Mouse (Mus musculus): Measurements from ENCODE around the gene Ano6.
A peak's percentile ranks its signal among the peaks of the same experiment; 100 is the strongest.

Gene Ano6

DNA sequence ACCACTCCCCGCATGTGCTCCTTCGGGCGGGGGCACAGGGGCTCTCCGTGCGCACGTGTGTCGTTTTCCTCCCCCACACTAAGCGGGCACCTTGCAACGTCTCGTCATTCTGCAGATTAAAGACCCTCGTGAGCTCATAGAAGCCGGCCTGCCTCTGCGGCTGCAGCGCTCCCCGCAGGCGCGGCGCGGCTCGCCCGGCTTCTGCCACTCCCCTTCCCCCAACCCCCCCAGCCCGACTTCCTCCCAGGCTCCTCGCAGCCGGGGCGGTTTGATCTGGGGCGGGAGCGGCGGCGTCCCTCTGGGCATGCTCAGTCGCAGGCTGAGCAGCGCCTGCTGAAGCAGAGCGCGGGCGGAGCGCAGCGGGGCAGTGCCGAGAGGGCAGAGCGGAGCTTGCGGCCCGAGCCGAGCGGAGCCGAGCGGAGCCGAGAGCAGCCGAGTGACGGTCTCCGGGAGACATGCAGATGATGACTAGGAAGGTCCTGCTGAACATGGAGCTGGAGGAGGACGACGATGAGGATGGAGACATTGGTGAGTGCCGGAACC lies at the start of gene Ano6:
Gene Ano6 (plus strand): TSS at position 315 of the 543 bp plus-strand sequence.
- DNase-seq: peak; percentile 100

DNA sequence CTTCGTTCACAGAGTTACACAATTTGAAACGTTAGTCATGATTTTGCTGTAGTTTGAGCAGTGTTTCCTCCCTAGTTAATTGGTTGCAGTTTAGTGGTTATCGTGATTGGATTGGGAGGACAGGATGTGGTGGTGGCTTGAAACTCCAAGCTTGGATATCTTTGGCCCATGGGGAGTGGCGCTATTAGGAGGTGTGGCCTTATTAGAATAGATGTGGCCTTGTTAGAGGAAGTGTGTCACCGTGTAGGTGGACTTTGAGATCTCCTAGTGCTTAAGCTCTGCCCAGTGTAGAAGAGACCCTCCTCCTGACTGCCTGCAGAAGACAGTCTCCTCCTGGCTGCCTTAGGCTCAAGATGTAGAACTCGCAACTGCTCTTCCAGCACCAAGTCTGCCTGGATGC lies 47.7 kb upstream of the Ano6 start:
- DNase-seq: peak; percentile 89

DNA sequence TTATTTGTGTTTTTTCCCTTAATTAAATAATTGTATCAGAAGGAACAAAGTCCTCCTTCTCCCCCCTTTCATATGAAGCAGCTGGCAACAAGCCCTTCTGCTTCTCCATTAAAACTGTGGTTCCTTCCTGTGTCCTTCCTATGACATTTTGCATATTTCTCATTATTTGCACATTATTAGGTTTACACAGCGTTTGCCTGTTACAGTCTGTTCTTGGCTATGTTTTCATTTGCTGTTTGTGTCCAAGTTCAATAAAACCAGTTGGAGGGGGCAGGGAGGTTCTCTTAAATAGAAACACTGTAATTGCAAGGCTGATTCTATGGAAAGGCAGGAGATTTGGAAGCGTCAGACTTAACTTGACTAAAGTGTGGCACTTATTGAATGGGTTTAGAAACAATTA lies 46.8 kb upstream of the Ano6 start:
- no peak for DNase-seq

DNA sequence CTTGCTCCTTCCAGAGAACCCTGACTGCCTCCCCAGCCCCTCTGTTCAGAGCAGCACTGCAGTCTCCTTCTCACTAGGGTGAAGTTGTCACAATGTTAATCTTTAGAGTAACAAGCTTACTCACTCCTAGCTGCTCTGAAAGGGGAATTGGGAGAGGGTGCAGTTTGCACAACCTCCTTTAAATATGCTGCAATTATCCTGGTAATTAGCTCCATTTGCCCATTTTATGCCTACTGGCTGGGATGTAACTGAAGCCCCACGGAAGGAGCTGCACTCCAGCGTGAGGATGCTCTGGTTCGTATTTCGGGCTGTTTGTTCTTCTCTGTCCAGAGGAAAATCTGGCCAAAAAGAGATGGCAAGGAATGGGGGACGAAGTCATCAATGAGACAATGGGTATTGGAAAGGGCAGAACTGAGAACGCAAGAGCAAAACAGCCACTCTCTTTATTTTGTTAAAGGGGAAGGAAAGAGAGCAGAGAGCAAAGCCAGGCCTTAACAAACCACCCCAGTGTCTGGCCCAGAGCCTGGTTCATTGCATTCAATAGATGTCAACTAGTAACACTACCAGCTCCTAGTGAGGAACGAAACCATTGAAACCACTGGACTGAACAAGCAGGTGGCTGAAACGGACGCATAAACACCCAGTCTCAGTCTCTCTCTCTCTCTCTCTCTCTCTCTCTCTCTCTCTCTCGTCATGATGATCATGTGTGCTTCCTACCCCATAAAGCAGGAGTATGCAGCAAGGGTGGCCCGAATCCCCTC lies 45.1 kb upstream of the Ano6 start:
- DNase-seq: no peak

DNA sequence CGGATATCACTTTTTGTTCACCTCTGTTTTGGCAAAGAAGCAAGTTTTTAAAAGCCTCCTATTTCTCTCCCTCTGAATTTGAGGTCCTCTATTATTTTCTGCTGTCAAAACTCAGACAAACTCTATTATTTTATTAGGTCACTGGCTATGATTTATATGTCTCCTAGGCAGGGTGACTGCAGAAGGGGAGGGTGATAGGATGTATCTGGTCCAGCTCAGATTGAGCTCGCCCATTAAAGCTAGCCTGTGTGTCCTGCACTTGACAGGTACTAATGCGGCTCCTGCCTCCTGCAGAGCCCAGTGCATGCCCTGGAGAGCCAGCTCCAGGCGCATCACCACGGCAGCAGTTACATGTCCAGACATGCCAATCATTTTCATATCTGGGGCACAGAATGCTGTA lies 44.1 kb upstream of the Ano6 start:
- no peak for DNase-seq

DNA sequence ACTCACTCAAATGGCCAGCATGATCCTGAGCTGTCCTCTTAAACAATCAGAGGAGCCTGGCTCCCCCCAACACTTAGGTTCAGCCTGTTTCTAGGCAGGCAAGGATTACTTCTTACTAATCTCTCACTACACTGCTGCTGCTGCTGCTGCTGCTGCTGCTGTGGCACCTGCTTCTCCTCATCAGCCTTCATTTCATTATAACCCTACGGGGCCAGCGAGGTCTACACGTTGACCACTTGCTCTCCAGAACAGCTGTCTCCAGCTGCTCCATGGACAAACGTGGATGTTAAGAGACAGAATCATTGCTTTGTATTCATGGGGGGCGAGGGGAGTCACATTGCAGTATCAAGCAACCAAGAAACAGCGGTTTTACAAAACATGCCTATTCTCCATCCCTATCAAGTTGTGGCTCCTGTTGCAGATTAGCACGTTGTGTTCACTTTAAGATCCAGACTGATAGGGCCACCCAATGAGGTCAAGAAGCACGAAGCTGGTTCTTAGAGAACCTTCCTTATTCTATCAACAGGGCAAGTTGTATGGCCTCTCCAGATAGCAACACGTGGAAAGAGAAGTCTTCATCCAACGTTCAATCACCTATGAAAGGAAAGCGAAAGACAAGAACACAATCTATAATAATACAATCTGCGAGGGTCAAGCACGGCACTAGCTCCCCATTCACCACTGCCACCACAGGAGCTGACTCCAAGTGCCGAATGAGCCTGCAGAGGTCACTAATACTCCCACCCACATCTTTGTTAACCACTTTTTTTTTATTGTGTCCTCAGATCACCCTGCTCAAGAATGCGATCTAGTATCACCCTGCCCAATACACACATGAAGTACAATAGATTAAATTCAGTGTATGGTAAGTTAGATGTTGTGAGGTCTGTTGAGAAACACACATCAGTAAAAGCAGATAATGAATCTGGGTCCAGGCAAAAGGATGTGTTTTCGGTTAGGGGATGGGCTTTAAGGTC lies 43.4 kb upstream of the Ano6 start:
- DNase-seq: no peak

DNA sequence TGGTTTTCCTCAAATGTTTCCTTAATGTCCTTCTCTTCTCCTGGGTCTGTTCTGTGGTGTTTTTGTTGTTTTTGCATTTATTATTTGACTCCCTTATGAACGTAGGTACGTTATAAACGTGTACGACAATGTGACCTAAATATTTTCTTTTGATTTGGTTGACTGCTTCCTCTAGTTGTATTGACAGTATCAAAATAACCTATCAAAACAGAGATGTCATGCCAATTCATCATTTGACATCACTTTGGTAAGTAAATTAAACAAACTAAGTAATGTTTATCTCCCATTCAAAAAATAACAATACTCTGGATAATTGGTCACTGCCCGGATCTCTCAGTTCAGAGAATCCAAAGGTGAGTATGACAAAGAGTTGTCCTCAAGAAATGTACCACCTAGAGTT lies 41.4 kb upstream of the Ano6 start:
- DNase-seq: no peak

DNA sequence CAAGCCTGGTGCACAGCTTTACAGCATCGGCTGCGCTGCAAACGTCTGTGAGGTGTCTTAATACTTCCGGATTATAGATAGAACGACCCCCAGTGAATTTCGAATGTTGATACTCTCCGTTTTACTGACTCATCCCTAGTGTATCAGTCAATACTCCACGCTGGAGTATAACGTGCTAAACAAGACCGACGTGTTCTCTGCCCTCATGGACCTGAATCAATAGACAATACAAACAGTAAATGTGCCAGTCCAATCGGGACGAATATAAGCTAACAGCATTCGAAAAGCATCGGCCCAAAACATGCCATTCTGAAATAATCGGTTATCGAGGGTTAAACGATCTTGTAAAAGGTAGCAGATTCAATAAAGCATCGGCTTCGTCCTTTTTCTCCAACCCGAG lies 40.6 kb upstream of the Ano6 start:
- DNase-seq: no peak

DNA sequence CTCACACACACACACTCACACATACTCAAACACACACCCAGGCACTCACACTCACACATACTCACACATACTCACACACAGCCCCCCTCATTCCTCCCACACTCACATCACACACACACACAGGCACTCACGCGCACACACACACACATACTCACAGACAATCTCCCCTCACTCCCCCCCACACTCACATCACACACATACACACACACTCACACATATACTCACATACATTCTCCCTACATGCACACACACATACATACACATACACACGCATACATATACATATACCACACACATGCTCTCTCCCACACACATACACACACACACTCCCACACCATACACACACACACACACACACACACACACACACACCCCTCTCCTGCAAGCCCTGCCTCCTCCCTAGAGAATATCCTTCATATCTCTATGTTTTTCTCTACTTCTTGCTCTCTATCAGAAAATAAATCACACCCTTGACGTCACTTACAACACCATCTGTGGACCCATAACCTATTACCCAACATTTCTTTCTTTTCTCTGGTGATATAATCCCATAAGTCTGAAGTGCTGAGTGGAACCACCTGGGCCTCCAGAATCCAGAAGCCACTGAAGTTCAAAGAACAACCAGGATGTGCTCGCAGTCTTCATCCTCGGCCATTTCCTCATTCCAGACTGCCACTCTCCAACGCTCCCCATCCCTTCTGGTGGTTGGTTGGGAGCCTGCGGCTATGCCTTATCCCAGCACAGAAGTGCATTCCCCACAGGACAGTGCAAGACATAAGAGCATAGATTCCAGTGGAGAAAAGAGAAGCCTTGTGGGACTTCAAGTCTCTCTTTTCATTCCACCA lies 38.6 kb upstream of the Ano6 start:
- no peak for DNase-seq

DNA sequence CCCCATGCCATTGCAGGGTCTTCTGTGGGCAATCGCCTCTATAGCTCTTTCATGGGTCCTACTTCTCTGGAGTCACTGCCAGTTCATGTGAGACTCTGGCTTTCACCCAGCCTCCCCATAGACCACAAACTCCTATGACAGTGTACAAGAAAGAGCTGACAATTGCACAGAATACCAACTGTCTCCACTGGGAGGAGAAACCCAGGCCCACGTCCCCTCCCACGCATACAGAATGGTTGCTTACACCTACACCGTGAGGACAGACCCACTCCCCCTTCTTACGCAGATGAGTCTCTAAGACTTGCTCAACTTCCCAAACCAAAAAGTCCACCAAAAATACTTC lies 38.0 kb upstream of the Ano6 start:
- DNase-seq: no peak

DNA sequence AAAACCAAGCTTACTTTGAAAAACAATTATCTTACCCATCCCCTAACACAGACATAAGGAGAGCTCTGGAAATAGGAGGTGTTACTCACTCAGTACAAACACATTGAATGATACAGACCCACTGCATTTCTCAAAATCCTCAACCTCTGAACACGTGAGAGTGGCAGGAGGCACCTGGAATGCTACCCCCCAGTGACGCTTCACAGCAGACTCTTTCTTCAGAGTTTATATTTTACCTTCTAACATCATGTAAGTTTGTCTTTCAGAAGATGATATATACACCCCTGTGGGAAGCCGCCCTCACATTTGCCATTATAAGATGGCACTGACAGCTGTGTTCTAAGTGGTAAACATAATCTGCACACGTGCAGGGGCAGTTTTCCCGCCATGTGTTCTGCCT lies 37.6 kb upstream of the Ano6 start:
- no peak for DNase-seq

DNA sequence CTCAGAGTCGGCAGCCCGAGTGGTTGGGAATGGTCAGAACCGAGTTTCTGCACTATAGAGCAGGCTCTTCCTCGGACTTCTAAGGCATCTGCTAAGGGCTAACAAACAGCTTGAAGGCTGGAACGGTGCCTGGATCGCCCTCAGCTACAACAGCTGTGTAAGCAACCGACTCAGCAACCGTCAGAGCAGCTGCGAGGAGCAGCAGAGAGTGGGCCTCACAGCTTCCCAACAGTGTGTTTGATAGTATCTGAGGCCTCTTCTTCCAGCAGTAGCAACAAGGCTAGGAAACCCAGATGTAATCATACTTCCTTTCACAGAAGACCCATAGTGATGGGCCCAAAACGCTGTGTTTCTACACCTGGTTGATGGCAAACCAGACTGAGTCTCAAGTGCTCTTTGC lies 33.5 kb upstream of the Ano6 start:
- DNase-seq: peak; percentile 98

DNA sequence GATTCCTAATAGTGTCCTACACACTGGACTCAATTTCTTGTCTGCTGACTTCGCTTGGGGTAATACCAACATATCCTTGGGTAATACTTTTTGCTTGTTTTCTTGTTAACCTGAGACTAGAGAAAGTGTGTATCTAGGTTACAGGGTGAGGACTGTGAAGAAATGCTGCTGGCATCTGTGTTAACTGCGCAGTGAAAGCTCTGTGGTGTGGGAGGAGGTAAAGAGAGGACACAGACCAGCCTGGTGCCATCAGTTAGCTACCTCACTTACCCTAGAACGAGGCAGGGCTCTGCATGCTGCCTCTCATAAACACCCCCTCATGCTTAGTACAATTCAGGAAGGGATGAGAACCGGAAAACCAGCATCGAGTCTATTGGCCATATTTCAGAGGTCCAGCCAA lies 32.6 kb upstream of the Ano6 start:
- no peak for DNase-seq

DNA sequence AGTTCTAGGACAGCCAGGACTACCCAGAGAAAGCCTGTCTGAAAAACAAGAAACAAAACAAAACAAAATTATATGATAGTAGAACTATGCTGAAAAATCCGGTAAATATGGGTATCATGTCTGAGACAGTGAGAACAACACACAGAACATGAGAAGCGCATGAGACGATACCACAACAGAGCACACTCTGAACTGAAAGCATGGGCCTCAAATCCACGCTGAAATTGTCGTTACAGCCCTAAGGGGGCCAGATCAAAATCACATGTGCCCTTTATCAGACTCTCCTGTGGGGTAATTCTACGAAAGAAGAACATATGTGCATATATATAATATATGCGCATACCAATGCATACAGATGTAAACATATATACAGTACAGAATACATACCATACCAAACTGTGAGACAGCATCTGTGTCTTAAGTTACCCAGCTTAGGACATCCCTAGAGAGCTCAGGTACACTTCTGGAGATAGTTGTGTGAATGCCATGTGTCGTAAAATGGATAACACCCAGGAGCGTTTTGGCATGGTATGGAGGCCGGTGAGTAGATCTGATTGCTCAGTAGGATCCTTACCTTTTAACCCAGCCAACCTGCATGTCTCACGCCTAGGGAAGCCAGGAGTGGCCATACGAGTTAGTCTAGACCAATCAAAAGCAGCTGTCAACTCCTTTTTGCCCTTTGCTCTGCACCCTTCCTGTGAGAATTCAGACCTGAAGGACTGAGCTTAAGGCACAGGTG lies 31.8 kb upstream of the Ano6 start:
- no peak for DNase-seq

DNA sequence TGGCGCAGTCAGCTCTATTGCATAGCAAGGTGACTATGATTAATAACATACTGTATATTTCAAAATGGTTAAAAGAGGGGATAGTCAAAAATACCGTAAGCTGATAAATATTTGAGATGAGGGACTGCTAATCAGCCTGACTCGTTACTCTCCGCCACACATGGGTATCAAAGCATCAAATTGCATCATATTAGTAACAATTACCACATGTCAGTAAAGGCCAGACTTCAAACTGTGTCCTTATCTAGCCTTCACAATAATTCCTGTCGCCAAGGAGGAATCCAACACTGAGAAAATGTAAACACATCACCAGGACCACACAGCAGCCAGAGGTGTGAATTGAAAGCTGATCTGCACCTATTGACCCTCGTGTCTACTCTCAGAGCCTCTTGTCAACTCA lies 30.8 kb upstream of the Ano6 start:
- DNase-seq: no peak

DNA sequence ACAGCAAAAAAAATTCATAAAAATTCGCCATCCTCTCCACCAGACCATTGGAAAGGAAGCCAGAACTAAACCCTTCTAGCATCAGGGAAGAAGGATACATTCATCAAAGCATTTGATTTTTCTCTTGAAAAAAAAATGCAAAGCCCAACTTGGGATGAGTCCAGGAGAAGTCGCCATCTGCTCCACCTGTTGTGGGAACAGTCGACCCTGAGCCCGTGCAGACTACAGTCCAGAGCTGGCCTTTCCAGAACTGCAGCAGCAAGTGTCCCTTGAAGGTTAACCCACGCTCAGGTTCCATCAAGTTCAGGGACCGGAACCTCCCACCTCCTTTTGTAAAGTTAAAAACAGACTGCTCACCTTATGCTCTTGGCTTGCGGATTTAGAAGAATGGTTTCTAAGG lies 29.2 kb upstream of the Ano6 start:
- no peak for DNase-seq

DNA sequence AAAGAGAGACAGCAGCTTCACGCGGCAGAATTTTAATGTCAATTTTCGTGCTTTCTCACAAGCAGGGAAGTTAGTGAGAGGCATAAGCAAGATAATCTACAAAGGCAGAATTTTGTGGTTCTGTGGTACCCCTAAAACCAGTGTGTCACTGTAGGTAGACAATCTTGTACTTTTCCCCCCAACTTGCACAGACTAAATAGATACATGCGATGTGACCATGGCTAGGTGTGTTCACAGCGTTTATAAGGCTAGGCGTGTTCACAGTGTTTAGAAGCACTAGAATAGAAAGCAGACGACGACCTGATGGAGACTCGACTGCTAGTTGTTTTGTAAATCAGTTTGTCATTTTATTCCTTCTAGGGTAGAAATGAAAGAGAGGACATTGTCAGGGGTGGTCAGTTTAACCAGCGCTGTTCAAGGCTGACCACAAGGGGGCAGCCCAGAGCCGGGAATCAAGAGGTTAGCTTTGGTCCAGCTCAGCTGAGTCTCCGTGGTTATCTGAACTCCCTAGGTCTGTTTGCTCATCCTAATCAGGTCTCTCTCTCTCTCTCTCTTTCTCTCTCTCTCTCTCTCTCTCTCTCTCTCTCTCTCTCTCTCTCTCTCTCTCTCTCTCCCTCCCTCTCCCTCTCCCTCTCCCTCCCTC lies 27.9 kb upstream of the Ano6 start:
- peak; percentile 93 for DNase-seq

DNA sequence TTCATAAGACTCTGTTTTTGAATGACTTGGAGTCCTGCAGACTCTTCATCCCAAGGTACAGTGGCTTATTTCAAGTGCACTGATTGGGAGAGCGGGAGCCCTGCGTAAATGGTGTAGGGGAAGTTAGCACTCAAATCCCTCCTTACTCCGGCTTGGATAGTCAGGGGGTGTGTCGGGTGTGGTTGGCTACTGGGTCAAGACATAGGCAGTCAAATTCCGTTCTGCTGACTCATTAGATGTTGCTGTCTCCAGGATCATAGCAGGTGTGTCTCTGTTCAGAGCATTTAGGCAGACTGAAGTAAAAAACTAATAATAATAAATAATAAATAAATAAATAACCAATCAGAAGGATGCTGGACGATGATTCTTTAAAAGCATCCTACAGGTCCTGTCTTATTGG lies 27.2 kb upstream of the Ano6 start:
- DNase-seq: peak; percentile 86

DNA sequence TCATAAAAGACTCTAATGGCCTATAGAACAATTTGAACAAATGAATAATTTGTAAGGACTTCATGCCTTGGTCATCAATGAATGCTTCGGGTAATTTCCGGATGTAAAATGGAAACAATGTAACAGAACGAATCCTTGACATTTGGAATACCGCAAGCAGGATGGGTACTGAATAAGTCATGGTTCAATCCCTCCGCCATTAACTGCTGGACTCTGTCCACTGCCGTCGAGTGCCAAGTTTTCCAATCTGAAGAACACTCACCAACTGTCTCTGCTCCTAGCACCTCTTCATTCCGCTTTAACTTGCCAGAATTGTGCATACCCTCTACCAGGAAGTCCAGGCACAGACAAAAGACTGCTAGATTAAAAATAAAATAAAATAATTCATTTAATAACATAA lies 25.4 kb upstream of the Ano6 start:
- peak; percentile 35 for DNase-seq

DNA sequence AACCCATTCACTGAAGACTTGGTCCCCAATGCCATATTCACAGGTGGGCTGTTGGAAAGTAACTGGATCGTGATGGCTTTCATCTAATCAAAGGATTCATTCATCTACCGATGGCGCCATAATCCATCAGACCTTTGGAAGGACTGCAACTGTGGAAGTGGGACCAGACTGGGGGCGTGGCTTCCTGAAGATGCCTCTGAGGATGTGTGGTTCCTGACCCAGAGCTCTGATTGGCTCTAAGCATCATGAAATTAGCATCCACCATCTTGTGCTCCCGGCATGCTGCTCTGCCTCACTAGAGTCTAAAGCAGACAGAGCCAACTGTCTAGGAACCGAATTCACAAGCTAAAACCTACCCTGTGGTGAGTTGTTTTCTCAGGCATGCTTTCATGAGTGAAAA lies 24.7 kb upstream of the Ano6 start:
- peak; percentile 70 for DNase-seq

DNA sequence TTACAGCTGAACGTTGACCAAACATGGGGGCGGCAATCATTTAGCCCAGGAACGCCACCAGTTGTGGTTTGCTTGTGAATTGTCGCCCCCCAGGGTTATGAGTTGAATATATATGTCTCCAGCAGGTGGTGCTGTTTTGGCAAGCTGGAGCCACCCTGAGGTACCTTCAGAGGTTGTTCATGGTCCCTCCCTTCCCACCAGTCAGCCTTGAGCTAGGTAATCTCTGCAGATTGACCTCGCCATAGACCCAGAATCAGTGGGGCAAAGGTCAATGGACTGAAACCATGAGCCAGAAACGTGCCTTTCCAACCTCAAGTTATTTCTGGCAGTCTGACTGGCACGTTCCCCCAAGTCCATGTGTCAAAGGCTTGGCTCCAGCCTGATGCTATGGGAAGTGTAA lies 22.8 kb upstream of the Ano6 start:
- no peak for DNase-seq

DNA sequence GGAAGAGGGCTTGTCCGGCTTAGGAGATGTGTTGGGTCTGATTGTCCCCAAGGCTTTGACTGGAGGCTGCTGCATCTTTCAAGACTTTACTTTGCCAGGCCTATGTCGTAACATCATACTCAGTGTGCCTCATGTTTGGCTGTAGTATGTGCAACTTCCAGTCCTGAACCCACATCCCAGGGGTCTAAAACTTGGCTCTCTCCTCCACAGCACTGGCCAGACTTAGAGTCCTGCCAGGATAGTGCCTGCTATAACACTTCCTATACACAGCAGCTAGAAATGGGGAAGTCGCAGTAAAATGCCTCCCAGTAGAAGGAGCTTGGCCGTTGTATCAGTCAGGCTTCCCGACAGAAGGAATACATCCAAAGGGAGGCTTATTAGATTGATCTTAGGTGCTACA lies 21.9 kb upstream of the Ano6 start:
- DNase-seq: peak; percentile 97
